Mouse (Mus musculus) Muller cell, postnatal 12 days (primary cell): ENCODE measurements around the gene 3110082J24Rik.
"Not testable (repeated sequence)": the region's sequence is repeated elsewhere in the genome, so short reads cannot be mapped to it uniquely, and the experiment has no call there.

Experiments used
- DNase-seq: peaks from one replicate; pipeline ENCODE4 v3.0.0-alpha.2; 2015; ENCODE audit errors: inconsistent ontology term

The 3110082J24Rik gene

DNA sequence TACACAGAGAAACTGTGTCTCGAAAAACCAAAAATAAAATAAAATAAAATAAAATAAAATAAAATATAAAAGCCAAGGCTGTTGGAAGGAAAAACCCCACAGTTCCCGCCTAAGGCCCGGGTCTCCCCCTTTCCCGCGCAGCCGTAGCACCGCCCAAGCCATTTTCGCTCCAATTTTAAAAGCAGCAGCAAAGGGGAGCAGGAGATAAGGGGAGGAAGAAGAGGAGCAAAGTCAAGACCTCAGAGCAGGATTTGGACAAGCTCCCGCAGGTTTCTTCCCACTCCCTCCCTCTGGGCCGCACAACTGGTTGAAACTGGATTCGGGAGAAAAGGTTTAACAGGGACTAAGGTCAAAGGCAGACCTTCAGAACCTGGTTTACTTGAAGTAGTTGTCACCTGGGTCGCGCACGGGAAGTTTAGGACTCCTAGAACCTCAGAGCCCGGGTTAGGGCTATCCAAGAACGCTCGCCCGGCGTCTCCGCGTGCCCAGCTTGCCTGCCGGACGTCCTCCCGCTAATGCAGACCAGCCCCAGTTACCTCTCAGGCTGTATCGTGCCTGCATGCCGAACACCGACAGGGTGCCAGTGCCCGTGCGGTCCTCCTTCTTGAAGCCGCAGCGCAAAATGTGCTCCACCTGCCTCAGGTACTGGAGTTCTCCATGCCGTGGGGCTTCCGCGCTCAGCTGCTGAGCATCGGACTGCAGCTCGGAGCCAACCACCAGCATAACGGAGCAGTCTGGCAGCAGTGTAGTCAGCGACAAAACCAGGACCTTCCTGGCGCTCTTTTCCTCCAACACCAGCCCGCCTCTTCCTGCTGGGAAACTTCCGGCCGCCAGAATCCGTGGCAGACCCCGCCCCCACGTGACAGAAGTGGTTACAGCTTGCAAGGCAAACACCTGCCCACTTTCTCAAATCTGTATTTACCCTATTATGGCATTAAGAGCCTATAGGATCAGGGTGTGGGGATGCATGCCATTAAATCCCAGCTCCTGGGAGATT, 32.8 kb downstream of the 3110082J24Rik start, which contains the start of gene Tyms:
Tyms (minus strand) TSS at position 793 of the 997 bp plus-strand sequence.
- peak; percentile 85 for DNase-seq

- no peak for DNase-seq
Observed at GRCm38 (mm10) chr5:30072377-30072776, 33.5 kb downstream of the 3110082J24Rik start.

DNA sequence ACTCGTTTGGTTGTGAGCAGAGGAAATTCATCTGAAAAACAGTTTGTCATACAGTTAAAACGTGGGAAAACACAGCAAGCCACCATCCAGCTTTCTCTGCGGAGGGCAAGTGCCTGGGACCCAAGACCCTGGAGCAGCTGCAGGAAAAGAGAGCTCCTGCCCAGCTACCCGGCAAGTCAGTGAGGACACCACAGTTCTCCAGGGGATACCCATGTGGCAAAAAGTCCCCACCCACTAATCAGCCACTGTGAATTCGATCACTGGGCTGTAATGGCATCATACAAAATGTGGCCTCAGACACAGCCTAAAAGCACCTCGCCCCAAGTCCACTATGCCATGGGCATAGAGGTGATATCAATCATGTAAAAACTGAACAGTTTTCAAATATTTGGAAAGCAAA, 34.2 kb downstream of the 3110082J24Rik start:
- DNase-seq: no peak

DNA sequence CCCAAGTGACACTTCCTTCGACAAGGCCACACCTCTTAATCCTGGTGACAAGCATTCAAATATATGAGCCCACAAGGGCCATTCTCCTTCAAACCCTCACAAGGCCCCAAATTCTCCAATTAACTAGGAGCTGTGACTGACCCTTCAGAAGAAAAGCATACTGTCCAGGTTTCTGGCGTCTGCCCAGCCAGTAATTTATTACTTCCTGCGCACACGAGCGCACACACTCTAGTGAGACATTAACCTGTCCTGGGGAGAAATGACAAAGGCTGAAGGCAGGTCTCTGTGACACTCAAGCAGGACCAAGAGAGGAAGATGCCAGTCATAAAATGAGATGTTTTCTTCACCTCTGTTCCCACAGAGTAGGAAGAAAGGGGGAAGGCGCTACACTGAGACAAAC, 38.2 kb downstream of the 3110082J24Rik start:
- DNase-seq: no peak

DNA sequence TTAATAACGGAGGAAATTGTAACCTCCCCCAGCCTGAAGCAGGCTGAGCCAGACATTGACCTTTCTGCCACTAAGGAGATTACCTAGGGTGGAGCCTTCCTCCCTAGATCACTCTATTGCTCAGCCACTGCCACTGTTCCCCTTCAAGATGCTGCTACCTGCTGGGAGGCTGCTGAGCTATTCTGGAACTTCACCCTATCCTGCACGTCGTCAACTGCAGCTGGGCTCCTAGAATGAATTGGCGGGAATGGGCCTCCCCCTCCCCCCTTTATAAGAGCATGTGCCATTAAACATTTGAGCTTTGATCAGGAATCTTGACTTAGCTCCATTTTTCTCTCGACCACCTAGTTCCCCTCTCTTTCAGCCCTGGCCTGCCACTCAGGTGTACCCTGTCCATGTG, 46.3 kb downstream of the 3110082J24Rik start:
- not testable (repeated sequence) for DNase-seq

DNA sequence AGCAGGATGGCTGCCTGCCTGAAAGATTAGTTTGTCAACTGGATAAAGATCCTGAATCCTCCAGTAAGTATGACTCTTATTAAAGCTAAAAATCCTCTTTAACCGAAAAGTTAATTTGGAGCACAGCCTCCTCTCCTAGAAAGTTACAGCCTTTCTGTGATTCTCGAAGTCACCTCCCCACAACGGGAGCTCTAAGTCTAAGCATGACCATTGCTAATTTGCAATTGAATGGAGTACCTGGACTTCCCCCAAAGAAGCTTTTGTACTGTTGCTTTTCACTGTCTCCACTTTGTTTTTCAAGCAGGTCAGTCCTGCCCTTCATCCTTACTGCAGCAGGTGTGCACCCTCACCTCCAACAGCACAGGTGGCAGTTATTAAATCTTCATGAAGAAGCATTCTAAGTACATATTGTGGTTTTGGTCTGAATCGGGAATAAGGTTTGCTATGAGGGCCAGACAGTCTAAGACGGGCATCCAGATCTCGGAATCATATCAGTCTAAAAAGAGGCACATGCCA, 47.6 kb downstream of the 3110082J24Rik start:
- DNase-seq: no peak
